Mouse (Mus musculus): ENCODE results near the gene Obp2a. TPM values are rescaled to one million over a fixed set of nuclear protein-coding genes. Genes with fewer than 3 reads are reported as not detected.
"Not testable (repeated sequence)": the region's sequence is repeated elsewhere in the genome, so short reads cannot be mapped to it uniquely, and the experiment has no call there.

The Obp2a gene
- not detected in 2 replicates for polyA plus RNA-seq (2016; fragmentation: Nextera tagmentation; extraction: Ambion mirVana)

GRCm38 (mm10) chr2:25699743-25700142 is at the start of gene Obp2a:
Obp2a (plus strand) TSS chr2:25700043.
- H3K4me1 ChIP-seq; H3K9me3 ChIP-seq (replicated peaks); H3K4me3 ChIP-seq; H3K36me3 ChIP-seq; H3K4me2 ChIP-seq; ATAC-seq; H3K9ac ChIP-seq; H3K27me3 ChIP-seq (replicated peaks); H3K27ac ChIP-seq: not testable (repeated sequence)
- 69% methylated on average over 3 of the region's 3 CpGs for WGBS (ENCODE audit: insufficient replicate concordance)

GRCm38 (mm10) chr2:25652902-25653301 is 46.9 kb upstream of the Obp2a start, which contains the start of gene Lcn8:
Lcn8 (plus strand) TSS chr2:25653120.
- no peaks in the 10 kb centered on the region for H3K36me3 ChIP-seq
- no peak within 1 kb of the TSS for H3K9ac ChIP-seq
- WGBS (ENCODE audit: insufficient replicate concordance): 41% methylated on average over 2 of the region's 2 CpGs
- H3K4me3 ChIP-seq: no peak within 1 kb of the TSS
- H3K27ac ChIP-seq: no peak within 1 kb of the TSS
- no peak within 1 kb of the TSS for H3K4me2 ChIP-seq
- H3K4me1 ChIP-seq: no peaks in the 10 kb centered on the region
- peaks cover 10% of the 10 kb centered on the region; the same call in 1 of the 2 replicates for H3K27me3 ChIP-seq (replicated peaks)
- no peak for ATAC-seq
- H3K9me3 ChIP-seq (replicated peaks): no peaks in the 10 kb centered on the region

GRCm38 (mm10) chr2:25654502-25654901 is 45.3 kb upstream of the Obp2a start:
- H3K4me1 ChIP-seq: no peaks in the 10 kb centered on the region
- no peak overlapping the region for H3K9ac ChIP-seq
- 33% methylated on average over 1 of the region's 1 CpGs for WGBS (ENCODE audit: insufficient replicate concordance)
- H3K4me2 ChIP-seq: no peak overlapping the region
- H3K27ac ChIP-seq: no peak overlapping the region
- ATAC-seq: no peak
- no peaks in the 10 kb centered on the region for H3K9me3 ChIP-seq (replicated peaks)
- no peaks in the 10 kb centered on the region for H3K36me3 ChIP-seq
- H3K4me3 ChIP-seq: no peak overlapping the region
- peaks cover 10% of the 10 kb centered on the region; the same call in 1 of the 2 replicates for H3K27me3 ChIP-seq (replicated peaks)

- no peaks in the 10 kb centered on the region for H3K9me3 ChIP-seq (replicated peaks)
- H3K27me3 ChIP-seq (replicated peaks): peaks cover 10% of the 10 kb centered on the region; the same call in 1 of the 2 replicates
- no peaks in the 10 kb centered on the region for H3K4me1 ChIP-seq
- no peaks in the 10 kb centered on the region for H3K36me3 ChIP-seq
- H3K4me3 ChIP-seq: no peak overlapping the region
- H3K4me2 ChIP-seq: no peak overlapping the region
- no peak overlapping the region for H3K9ac ChIP-seq
- ATAC-seq: no peak
- 63% methylated on average over 4 of the region's 4 CpGs for WGBS (ENCODE audit: insufficient replicate concordance)
- no peak overlapping the region for H3K27ac ChIP-seq
Observed at GRCm38 (mm10) chr2:25656691-25657090, 43.2 kb upstream of the Obp2a start.

DNA sequence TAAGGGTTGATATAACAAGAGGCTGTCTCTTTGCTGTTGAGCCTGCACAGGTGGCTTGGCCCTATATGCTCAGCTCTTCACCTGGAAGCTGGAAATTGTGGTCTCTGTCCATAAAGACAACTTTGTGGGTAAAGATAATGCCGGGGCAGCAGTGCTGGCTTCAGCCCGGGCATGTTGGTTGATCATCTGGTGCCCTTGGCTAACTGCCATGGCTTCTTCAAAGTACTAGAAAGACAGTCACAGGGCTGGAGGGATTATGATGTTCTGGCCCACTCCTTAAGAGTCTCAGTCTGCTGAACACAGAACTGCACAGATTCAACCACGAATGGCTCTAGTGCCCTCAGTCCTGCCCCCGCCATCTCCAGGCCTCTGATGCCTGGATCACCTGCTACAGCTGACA is 42.6 kb upstream of the Obp2a start:
- Histone ChIP-seq H3K9me3 (replicated peaks) (no peaks in the 10 kb centered on the region), H3K9ac (no peak overlapping the region), H3K27ac (no peak overlapping the region), H3K4me3 (no peak overlapping the region), H3K4me1 (no peaks in the 10 kb centered on the region), H3K27me3 (replicated peaks) (peaks cover 10% of the 10 kb centered on the region; the same call in 1 of the 2 replicates), H3K36me3 (no peaks in the 10 kb centered on the region), H3K4me2 (no peak overlapping the region)
- no peak for ATAC-seq
- WGBS (ENCODE audit: insufficient replicate concordance): 68% methylated on average over 4 of the region's 4 CpGs

DNA sequence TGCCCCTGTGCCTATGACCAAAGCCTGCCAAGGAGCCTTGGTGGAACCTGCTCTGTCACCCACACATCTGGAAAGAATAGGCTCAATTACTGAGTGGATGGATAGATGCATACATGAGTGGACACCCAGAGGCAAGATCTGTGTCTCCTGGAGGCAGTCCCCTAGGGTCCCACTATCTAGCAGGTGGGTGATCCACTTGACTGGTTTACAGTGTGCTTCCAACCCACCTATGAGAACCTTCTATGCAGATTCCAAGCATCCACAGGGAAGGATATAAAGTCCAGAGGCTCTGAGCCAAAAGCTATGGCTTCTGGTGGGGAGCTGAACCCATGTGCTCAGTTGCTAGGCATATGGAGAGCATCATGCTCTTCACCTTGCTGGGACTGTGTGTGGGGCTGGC is 42.2 kb upstream of the Obp2a start, which contains the start of gene Lcn5:
TSS of gene Lcn5 (plus strand) at position 301 of the 400 bp plus-strand sequence.
- ATAC-seq: no peak
- Histone ChIP-seq H3K4me3 (no peak within 1 kb of the TSS), H3K4me2 (no peak within 1 kb of the TSS), H3K27me3 (replicated peaks) (peaks cover 10% of the 10 kb centered on the region; the same call in 1 of the 2 replicates), H3K36me3 (no peaks in the 10 kb centered on the region), H3K27ac (no peak within 1 kb of the TSS), H3K9me3 (replicated peaks) (no peaks in the 10 kb centered on the region), H3K4me1 (no peaks in the 10 kb centered on the region), H3K9ac (no peak within 1 kb of the TSS)

DNA sequence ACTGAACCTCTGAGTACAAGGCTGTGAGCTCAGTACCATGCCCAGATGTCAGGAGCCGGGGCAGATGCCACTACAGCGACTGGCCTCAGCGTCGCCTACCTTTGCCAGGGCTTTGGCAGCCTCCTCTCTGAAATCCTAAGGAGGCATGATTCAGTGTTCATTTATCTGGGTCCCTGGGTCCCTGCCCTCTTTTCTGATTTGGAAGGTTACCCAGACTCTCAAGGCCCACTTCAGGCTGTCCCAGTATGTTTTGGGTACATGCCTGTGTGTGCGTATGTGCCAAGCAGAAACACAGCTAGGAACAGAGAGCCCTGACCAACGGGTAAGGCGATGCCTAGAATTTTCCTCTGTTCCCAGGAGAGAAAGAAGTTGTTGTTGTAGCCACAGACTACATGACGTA is 39.6 kb upstream of the Obp2a start:
- WGBS (ENCODE audit: insufficient replicate concordance): 78% methylated on average over 8 of the region's 8 CpGs
- no peaks in the 10 kb centered on the region for H3K36me3 ChIP-seq
- no peak overlapping the region for H3K27ac ChIP-seq
- H3K9me3 ChIP-seq (replicated peaks): no peaks in the 10 kb centered on the region
- no peak overlapping the region for H3K4me3 ChIP-seq
- no peak overlapping the region for H3K9ac ChIP-seq
- ATAC-seq: no peak
- H3K4me2 ChIP-seq: no peak overlapping the region
- H3K27me3 ChIP-seq (replicated peaks): no peaks in the 10 kb centered on the region
- no peaks in the 10 kb centered on the region for H3K4me1 ChIP-seq

- no peaks in the 10 kb centered on the region for H3K36me3 ChIP-seq
- no peak overlapping the region for H3K4me2 ChIP-seq
- WGBS (ENCODE audit: insufficient replicate concordance): 69% methylated on average over 6 of the region's 6 CpGs
- H3K4me3 ChIP-seq: no peak overlapping the region
- H3K9ac ChIP-seq: no peak overlapping the region
- H3K4me1 ChIP-seq: no peaks in the 10 kb centered on the region
- no peaks in the 10 kb centered on the region for H3K9me3 ChIP-seq (replicated peaks)
- H3K27ac ChIP-seq: no peak overlapping the region
- ATAC-seq: no peak
- H3K27me3 ChIP-seq (replicated peaks): no peaks in the 10 kb centered on the region
Observed at GRCm38 (mm10) chr2:25661245-25661970, 38.4 kb upstream of the Obp2a start.

- Histone ChIP-seq H3K4me3 (no peak overlapping the region), H3K36me3 (no peaks in the 10 kb centered on the region), H3K27me3 (replicated peaks) (no peaks in the 10 kb centered on the region), H3K9ac (no peak overlapping the region), H3K9me3 (replicated peaks) (no peaks in the 10 kb centered on the region), H3K4me1 (no peaks in the 10 kb centered on the region), H3K4me2 (no peak overlapping the region), H3K27ac (no peak overlapping the region)
- WGBS (ENCODE audit: insufficient replicate concordance): 55% methylated on average over 1 of the region's 1 CpGs
- ATAC-seq: no peak
Observed at GRCm38 (mm10) chr2:25663511-25663910, 36.3 kb upstream of the Obp2a start.

GRCm38 (mm10) chr2:25664125-25664524 is 35.7 kb upstream of the Obp2a start:
- Histone ChIP-seq H3K27ac (no peak overlapping the region), H3K36me3 (no peaks in the 10 kb centered on the region), H3K4me2 (no peak overlapping the region), H3K4me1 (no peaks in the 10 kb centered on the region), H3K9me3 (replicated peaks) (no peaks in the 10 kb centered on the region), H3K4me3 (no peak overlapping the region), H3K27me3 (replicated peaks) (no peaks in the 10 kb centered on the region), H3K9ac (no peak overlapping the region)
- WGBS (ENCODE audit: insufficient replicate concordance): 67% methylated on average over 5 of the region's 5 CpGs
- no peak for ATAC-seq

DNA sequence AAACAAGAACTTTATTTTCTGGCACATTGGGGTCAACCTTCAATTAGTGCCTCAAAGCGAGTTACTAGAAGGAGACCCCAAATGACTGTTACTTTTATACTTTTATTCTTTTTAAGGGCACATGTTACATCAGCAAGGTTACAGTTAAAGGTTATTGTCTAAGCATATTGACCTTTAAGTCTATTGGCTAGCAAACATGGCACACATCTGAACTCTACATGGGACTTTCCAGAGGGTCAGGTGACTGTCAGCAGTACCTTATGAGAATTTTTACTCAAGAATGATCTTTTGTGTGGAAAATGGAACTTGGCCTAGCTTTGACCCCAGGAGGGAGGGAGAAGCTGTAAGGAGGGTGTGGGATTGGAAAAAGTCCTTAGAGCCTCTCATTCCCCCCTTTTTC is 33.3 kb upstream of the Obp2a start:
- ATAC-seq: no peak
- no peaks in the 10 kb centered on the region for H3K9me3 ChIP-seq (replicated peaks)
- H3K27ac ChIP-seq: no peak overlapping the region
- H3K27me3 ChIP-seq (replicated peaks): no peaks in the 10 kb centered on the region
- no peak overlapping the region for H3K9ac ChIP-seq
- H3K36me3 ChIP-seq: no peaks in the 10 kb centered on the region
- H3K4me1 ChIP-seq: no peaks in the 10 kb centered on the region
- 48% methylated on average over 1 of the region's 1 CpGs for WGBS (ENCODE audit: insufficient replicate concordance)
- no peak overlapping the region for H3K4me2 ChIP-seq
- no peak overlapping the region for H3K4me3 ChIP-seq

DNA sequence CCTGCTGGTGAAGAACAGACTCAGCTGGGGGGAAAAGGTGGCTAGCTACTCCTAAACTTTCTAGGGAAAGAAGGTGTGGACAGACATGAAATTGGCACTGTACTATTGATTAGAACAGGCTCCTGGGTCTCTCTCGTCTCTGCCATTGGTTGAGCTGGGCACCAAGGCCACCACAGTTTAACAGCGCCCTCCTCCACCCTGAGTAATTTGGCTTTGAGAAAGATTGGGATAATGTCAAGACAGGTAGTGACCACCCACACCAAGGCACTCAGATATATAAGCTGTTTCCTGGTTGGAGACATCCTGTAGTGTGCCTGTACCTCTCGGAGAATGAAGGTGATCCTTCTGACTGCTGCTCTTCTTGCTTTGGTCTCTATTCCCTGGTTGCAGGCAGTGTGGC is 23.4 kb upstream of the Obp2a start, which contains the start of gene Lcn6:
TSS of gene Lcn6 (plus strand) at position 301 of the 400 bp plus-strand sequence.
- Histone ChIP-seq H3K9me3 (replicated peaks) (no peaks in the 10 kb centered on the region), H3K27ac (no peak within 1 kb of the TSS), H3K36me3 (no peaks in the 10 kb centered on the region), H3K4me2 (no peak within 1 kb of the TSS), H3K9ac (no peak within 1 kb of the TSS), H3K27me3 (replicated peaks) (no peaks in the 10 kb centered on the region), H3K4me1 (no peaks in the 10 kb centered on the region), H3K4me3 (no peak within 1 kb of the TSS)
- 66% methylated on average over 3 of the region's 3 CpGs for WGBS (ENCODE audit: insufficient replicate concordance)
- no peak for ATAC-seq

- Histone ChIP-seq H3K36me3 (no peaks in the 10 kb centered on the region), H3K27me3 (replicated peaks) (no peaks in the 10 kb centered on the region), H3K27ac (no peak overlapping the region), H3K4me3 (no peak overlapping the region), H3K9ac (no peak overlapping the region), H3K9me3 (replicated peaks) (no peaks in the 10 kb centered on the region), H3K4me2 (no peak overlapping the region), H3K4me1 (no peaks in the 10 kb centered on the region)
- WGBS (ENCODE audit: insufficient replicate concordance): 58% methylated on average over 6 of the region's 6 CpGs
- ATAC-seq: no peak
Observed at GRCm38 (mm10) chr2:25679559-25679958, 20.3 kb upstream of the Obp2a start.
